Mouse (Mus musculus) CD8-positive naive resting alpha-beta T cell, adult 2 months (primary cell): ENCODE results near the gene Purb.
"Not testable (repeated sequence)": the region's sequence is repeated elsewhere in the genome, so short reads cannot be mapped to it uniquely, and the experiment has no call there.

ENCODE experiments used
- DNase-seq, 2 experiments: peaks; one replicate each; pipeline ENCODE4 v3.0.0; 2022; ENCODE audit warnings: low read depth in 2 of 2, low spot score in 2 of 2

Purb gene

GRCm38 (mm10) chr11:6445441-6445840, 30.3 kb downstream of the Purb start:
- DNase-seq, result no peak

GRCm38 (mm10) chr11:6444077-6444853, 31.5 kb downstream of the Purb start, which contains the start of gene H2afv:
H2afv (minus strand) TSS chr11:6444443.
- peak; percentile 99 for DNase-seq

- no peak for DNase-seq
These were observed 32.0 kb downstream of the Purb start for GRCm38 (mm10) chr11:6443727-6444076.

GRCm38 (mm10) chr11:6443102-6443501, 32.6 kb downstream of the Purb start:
- DNase-seq, result no peak

- no peak for DNase-seq
These were observed 33.2 kb downstream of the Purb start for GRCm38 (mm10) chr11:6442566-6442965.

GRCm38 (mm10) chr11:6440171-6440570, 35.5 kb downstream of the Purb start:
- DNase-seq, result no peak

- no peak for DNase-seq
These were observed 38.0 kb downstream of the Purb start for GRCm38 (mm10) chr11:6437667-6438066.

- DNase-seq, result peak; percentile 42 to 59
These were observed 39.3 kb downstream of the Purb start for GRCm38 (mm10) chr11:6436442-6436841.

- DNase-seq, result no peak
These were observed 45.5 kb downstream of the Purb start for GRCm38 (mm10) chr11:6430186-6430585.

GRCm38 (mm10) chr11:6420722-6421350, 54.9 kb downstream of the Purb start:
- no peak for DNase-seq

- no peak for DNase-seq
These were observed 55.4 kb downstream of the Purb start for GRCm38 (mm10) chr11:6420283-6420703.

- not testable (repeated sequence) for DNase-seq
These were observed 56.6 kb downstream of the Purb start for GRCm38 (mm10) chr11:6419156-6419555.

GRCm38 (mm10) chr11:6418751-6419150, 57.0 kb downstream of the Purb start:
- no peak for DNase-seq
